Mouse (Mus musculus): ENCODE results near the gene Rem2. TPM values are rescaled to one million over a fixed set of nuclear protein-coding genes. Genes with fewer than 3 reads are reported as not detected.

The Rem2 gene
- polyA plus RNA-seq, 1 experiment from 2014 or later = 0.87 TPM

- Histone ChIP-seq H3K4me3 (ENCODE audit: low read depth, low read length) (no peak overlapping the region), H3K4me2 (ENCODE audit: low read depth, low read length) (no peak overlapping the region), H3K36me3 (replicated peaks; ENCODE audit: insufficient read depth, low read length) (peaks cover 21% of the 10 kb centered on the region), H3K27me3 (ENCODE audit: insufficient read depth, low read length) (no peaks in the 10 kb centered on the region), H3K9ac (replicated peaks) (no peak overlapping the region), H3K9me3 (ENCODE audit: low read length) (no peaks in the 10 kb centered on the region), H3K4me1 (ENCODE audit: insufficient read depth) (peaks cover 3% of the 10 kb centered on the region), H3K27ac (ENCODE audit: low read depth) (no peak overlapping the region)
- no peak for TF ChIP-seq CTCF (IDR thresholded peaks at IDR 0.05; ENCODE audit: low read depth)
- TF ChIP-seq EP300 (IDR thresholded peaks at IDR 0.05; ENCODE audit: low read depth) = no peak
- no peak for ATAC-seq
- DNase-seq = no peak
- 58% methylated on average over 3 of the region's 3 CpGs for WGBS (ENCODE audit: insufficient replicate concordance)
These were observed 33.4 kb upstream of the Rem2 start for GRCm38 (mm10) chr14:54442548-54442947.

GRCm38 (mm10) chr14:54443196-54443595 lies 32.7 kb upstream of the Rem2 start:
- Histone ChIP-seq H3K27me3 (ENCODE audit: insufficient read depth, low read length) (no peaks in the 10 kb centered on the region), H3K4me2 (ENCODE audit: low read depth, low read length) (no peak overlapping the region), H3K9me3 (ENCODE audit: low read length) (no peaks in the 10 kb centered on the region), H3K36me3 (replicated peaks; ENCODE audit: insufficient read depth, low read length) (peaks cover 20% of the 10 kb centered on the region), H3K9ac (replicated peaks) (no peak overlapping the region), H3K4me3 (ENCODE audit: low read depth, low read length) (no peak overlapping the region), H3K27ac (ENCODE audit: low read depth) (no peak overlapping the region), H3K4me1 (ENCODE audit: insufficient read depth) (peaks cover 3% of the 10 kb centered on the region)
- WGBS (ENCODE audit: insufficient replicate concordance) = 34% methylated on average over 3 of the region's 3 CpGs
- DNase-seq (no peak), ATAC-seq (peak; percentile 55; the same call in 1 of the 2 replicates)
- TF ChIP-seq CTCF (IDR thresholded peaks at IDR 0.05; ENCODE audit: low read depth) = no peak
- TF ChIP-seq EP300 (IDR thresholded peaks at IDR 0.05; ENCODE audit: low read depth) = no peak

GRCm38 (mm10) chr14:54443712-54444618 lies 31.9 kb upstream of the Rem2 start:
- 73% methylated on average over 15 of the region's 15 CpGs for WGBS (ENCODE audit: insufficient replicate concordance)
- TF ChIP-seq EP300 (IDR thresholded peaks at IDR 0.05; ENCODE audit: low read depth) (no peak), CTCF (IDR thresholded peaks at IDR 0.05; ENCODE audit: low read depth) (no peak)
- Histone ChIP-seq H3K27ac (ENCODE audit: low read depth) (no peak overlapping the region), H3K9me3 (ENCODE audit: low read length) (no peaks in the 10 kb centered on the region), H3K27me3 (ENCODE audit: insufficient read depth, low read length) (no peaks in the 10 kb centered on the region), H3K4me1 (ENCODE audit: insufficient read depth) (peaks cover 3% of the 10 kb centered on the region), H3K36me3 (replicated peaks; ENCODE audit: insufficient read depth, low read length) (peaks cover 13% of the 10 kb centered on the region), H3K4me3 (ENCODE audit: low read depth, low read length) (no peak overlapping the region), H3K9ac (replicated peaks) (no peak overlapping the region), H3K4me2 (ENCODE audit: low read depth, low read length) (no peak overlapping the region)
- no peak for DNase-seq
- no peak for ATAC-seq

DNA sequence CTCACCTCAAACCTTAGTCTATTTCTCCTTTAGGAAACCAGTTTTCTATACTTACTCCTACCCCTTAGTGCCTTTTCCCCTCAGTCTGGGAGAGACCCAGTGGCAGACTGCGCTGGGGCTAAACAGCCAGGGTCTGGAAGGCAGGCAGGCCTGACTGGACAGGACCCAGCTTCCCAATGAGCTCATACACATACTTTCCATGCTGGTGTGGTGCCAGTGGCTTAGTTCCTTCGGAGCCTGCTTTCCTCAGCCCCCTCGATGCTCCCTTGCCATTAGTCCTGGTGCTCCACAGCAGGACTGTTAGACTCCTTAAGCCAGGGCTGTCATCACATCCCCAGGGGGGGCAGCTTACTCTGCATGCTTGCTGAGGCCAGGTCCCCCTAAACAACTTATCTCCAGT lies 30.4 kb upstream of the Rem2 start:
- no peaks in the 10 kb centered on the region; the same call in none of the 2 replicates for H3K36me3 ChIP-seq (replicated peaks; ENCODE audit: insufficient read depth, low read length)
- TF ChIP-seq EP300 (IDR thresholded peaks at IDR 0.05; ENCODE audit: low read depth) = no peak
- no peak for TF ChIP-seq CTCF (IDR thresholded peaks at IDR 0.05; ENCODE audit: low read depth)
- 64% methylated on average over 3 of the region's 3 CpGs for WGBS (ENCODE audit: insufficient replicate concordance)
- H3K27ac ChIP-seq (ENCODE audit: low read depth) = no peak overlapping the region
- peaks cover 3% of the 10 kb centered on the region for H3K4me1 ChIP-seq (ENCODE audit: insufficient read depth)
- no peaks in the 10 kb centered on the region for H3K27me3 ChIP-seq (ENCODE audit: insufficient read depth, low read length)
- no peak overlapping the region for H3K9ac ChIP-seq (replicated peaks)
- H3K9me3 ChIP-seq (ENCODE audit: low read length) = no peaks in the 10 kb centered on the region
- DNase-seq (no peak), ATAC-seq (no peak)
- H3K4me2 ChIP-seq (ENCODE audit: low read depth, low read length) = no peak overlapping the region
- no peak overlapping the region for H3K4me3 ChIP-seq (ENCODE audit: low read depth, low read length)

DNA sequence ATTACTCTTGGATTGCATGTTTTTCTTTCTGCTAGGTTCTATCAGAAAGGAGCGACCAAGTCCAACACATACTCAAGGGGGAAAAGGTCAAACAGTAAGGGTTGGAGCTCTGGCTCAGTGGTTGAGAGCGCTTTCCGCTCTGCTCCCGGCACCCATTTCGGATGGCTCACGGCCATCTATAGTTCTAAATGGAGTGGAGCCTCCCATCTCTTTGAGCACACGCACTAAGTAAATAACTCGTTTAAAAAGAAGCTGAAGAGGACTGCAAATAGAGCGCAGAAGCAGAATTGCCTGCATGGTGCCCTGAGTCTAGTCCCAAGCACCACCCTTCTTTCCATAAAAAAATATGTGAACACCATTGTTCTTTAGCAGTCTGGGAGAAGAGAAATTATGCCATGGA lies 22.3 kb upstream of the Rem2 start:
- H3K4me1 ChIP-seq (ENCODE audit: insufficient read depth) = peaks cover 6% of the 10 kb centered on the region; the same call in 1 of the 2 replicates
- H3K9ac ChIP-seq (replicated peaks) = no peak overlapping the region
- no peaks in the 10 kb centered on the region for H3K9me3 ChIP-seq (ENCODE audit: low read length)
- ATAC-seq (no peak), DNase-seq (no peak)
- WGBS (ENCODE audit: insufficient replicate concordance) = 73% methylated on average over 9 of the region's 9 CpGs
- no peak for TF ChIP-seq EP300 (IDR thresholded peaks at IDR 0.05; ENCODE audit: low read depth)
- no peak for TF ChIP-seq CTCF (IDR thresholded peaks at IDR 0.05; ENCODE audit: low read depth)
- no peak overlapping the region for H3K4me3 ChIP-seq (ENCODE audit: low read depth, low read length)
- no peaks in the 10 kb centered on the region for H3K36me3 ChIP-seq (replicated peaks; ENCODE audit: insufficient read depth, low read length)
- no peaks in the 10 kb centered on the region for H3K27me3 ChIP-seq (ENCODE audit: insufficient read depth, low read length)
- H3K27ac ChIP-seq (ENCODE audit: low read depth) = no peak overlapping the region
- H3K4me2 ChIP-seq (ENCODE audit: low read depth, low read length) = no peak overlapping the region

DNA sequence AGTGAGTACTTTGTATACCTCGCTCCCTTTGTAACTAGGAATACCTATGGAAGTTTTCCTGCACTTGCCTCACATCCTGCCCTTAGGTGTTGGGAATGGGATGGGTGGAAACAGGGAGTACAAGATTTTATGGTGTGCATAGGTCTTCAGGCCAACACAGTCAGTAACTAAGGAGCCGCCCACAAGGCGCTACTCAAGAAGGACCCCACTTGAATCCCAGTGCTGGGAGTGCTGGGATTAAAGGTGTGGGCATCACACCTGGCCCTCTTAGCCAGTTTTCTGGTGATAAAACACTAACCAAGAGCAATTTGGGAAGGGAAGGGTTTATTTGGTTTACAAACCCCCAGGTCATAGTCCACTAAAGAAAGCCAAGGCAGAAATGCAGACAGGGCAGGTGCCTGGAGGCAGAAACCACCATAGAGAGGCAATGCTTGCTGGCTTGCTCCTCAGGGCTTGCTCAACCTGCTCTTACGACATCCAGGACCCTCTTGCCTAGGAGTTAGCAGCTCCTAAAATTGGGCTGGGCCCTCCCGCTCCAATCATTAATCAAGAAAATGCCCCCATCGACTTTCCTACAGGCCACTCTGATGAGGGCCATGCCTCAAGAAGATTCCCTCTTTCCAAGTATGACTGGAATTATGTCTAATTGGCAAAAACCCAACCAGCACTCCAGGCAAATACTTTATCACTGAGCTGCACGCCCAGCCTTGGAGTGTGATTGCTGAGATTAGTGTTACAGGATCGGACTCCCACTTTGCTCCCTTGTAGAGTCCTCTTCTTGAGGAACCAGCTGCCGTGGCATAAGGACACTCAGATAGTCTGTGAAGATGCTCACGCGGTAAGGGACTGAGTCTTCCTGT lies 21.0 kb upstream of the Rem2 start:
- ATAC-seq = no peak
- DNase-seq = no peak
- TF ChIP-seq CTCF (IDR thresholded peaks at IDR 0.05; ENCODE audit: low read depth) (no peak), EP300 (IDR thresholded peaks at IDR 0.05; ENCODE audit: low read depth) (no peak)
- Histone ChIP-seq H3K9me3 (ENCODE audit: low read length) (no peaks in the 10 kb centered on the region), H3K4me1 (ENCODE audit: insufficient read depth) (peaks cover 6% of the 10 kb centered on the region; the same call in 1 of the 2 replicates), H3K4me2 (ENCODE audit: low read depth, low read length) (no peak overlapping the region), H3K4me3 (ENCODE audit: low read depth, low read length) (no peak overlapping the region), H3K9ac (replicated peaks) (no peak overlapping the region), H3K27me3 (ENCODE audit: insufficient read depth, low read length) (no peaks in the 10 kb centered on the region), H3K36me3 (replicated peaks; ENCODE audit: insufficient read depth, low read length) (no peaks in the 10 kb centered on the region), H3K27ac (ENCODE audit: low read depth) (no peak overlapping the region)
- 63% methylated on average over 11 of the region's 11 CpGs for WGBS (ENCODE audit: insufficient replicate concordance)
